In the genomic region with DNA sequence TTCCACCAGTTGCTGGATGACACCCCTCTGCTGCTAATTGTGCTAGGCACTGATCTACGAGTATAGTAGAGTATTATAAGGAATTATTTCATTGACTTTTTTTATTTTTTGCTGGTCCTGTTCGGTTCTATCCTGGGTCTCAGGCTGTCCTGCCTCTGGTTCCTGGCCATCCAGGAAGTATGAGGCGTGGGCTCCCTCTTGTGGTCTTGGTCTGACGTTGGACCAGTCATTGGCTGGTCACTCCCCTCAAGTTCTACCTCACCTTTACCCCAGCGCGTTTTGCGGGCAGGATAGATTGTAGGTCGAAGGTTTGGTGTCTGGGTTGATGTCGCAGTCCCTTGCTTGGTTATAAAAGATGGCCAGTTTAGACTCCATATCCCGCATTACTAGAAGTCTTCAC, we compare ENCODE assay signal across 11 mouse cellular contexts. TPM values are rescaled to one million over a fixed set of nuclear protein-coding genes. Genes with fewer than 3 reads are reported as not detected.
A peak's percentile ranks its signal among the peaks of the same experiment; 100 is the strongest.
DNase-seq lines count a peak whose midpoint lies in the region; ATAC-seq and TF ChIP-seq lines count a peak whose summit lies in the region.
"Had no signal": no experiment of that assay in that cellular context is flagged by ENCODE, and none has a peak within 500 bp of the region (broad histone marks: within the 10 kb centered on the region; RNA-seq: fewer than 3 reads in every experiment).

No protein-coding gene starts in this region.

- no peak for TF ChIP-seq POLR2A in liver, adult 2 months (IDR thresholded peaks at IDR 0.05; ENCODE audit: extremely low read depth, insufficient read depth, low read length)

- no peaks in the 10 kb centered on the region for H3K79me2 ChIP-seq in liver, adult 2 months (ENCODE audit: control insufficient read depth, insufficient read depth, low read length)

- H3K27ac ChIP-seq in liver, adult 2 months (replicated peaks; ENCODE audit: insufficient read depth, low read depth, low read length): no peak overlapping the region
- H3K27ac ChIP-seq in liver, embryonic 11.5 days (ENCODE audit: low read depth, low read length): no peak overlapping the region
- H3K27ac ChIP-seq: embryonic facial prominence, embryonic 12.5 days; heart, embryonic 15.5 days; midbrain, embryonic 15.5 days had no signal

- H3K4me2 ChIP-seq in liver, embryonic 11.5 days: no peak overlapping the region
- H3K4me2 ChIP-seq: embryonic facial prominence, embryonic 12.5 days; heart, embryonic 15.5 days; midbrain, embryonic 15.5 days had no signal

- H3K9ac ChIP-seq in liver, adult 2 months (ENCODE audit: low read depth, low read length): no peak overlapping the region
- H3K9ac ChIP-seq in liver, embryonic 11.5 days (ENCODE audit: low read depth, low read length): no peak overlapping the region
- H3K9ac ChIP-seq: embryonic facial prominence, embryonic 12.5 days; heart, embryonic 15.5 days; midbrain, embryonic 15.5 days had no signal

- peak; percentile 66 for TF ChIP-seq CTCF in liver, adult 2 months (IDR thresholded peaks at IDR 0.05; ENCODE audit: low read depth, low read length)

- H3K9me3 ChIP-seq in liver, embryonic 11.5 days (ENCODE audit: control insufficient read depth, low read length): no peaks in the 10 kb centered on the region
- H3K9me3 ChIP-seq: embryonic facial prominence, embryonic 12.5 days; heart, embryonic 15.5 days; midbrain, embryonic 15.5 days had no signal

- H3K4me1 ChIP-seq in liver, adult 2 months (ENCODE audit: control insufficient read depth, insufficient read depth, low read length): no peaks in the 10 kb centered on the region
- no peaks in the 10 kb centered on the region for H3K4me1 ChIP-seq in liver, embryonic 11.5 days (replicated peaks; ENCODE audit: control insufficient read depth, insufficient read depth, low read length)
- H3K4me1 ChIP-seq: embryonic facial prominence, embryonic 12.5 days; heart, embryonic 15.5 days; midbrain, embryonic 15.5 days had no signal

- WGBS in liver, adult 2 months: 19% methylated on average over 10 of the region's 10 CpGs
- 34% methylated on average over 10 of the region's 10 CpGs for WGBS in liver, embryonic 11.5 days

- DNase-seq in adrenal gland, postnatal 10 days: peak; percentile 31
- DNase-seq in adrenal gland, adult 8-10 months: no peak
- no peak for DNase-seq in liver, adult 2 months (ENCODE audit: extremely low read depth, low read depth, low spot score)
- no peak for DNase-seq in liver, embryonic 11.5 days (ENCODE audit: low spot score)
- peak; percentile 43 for DNase-seq in kidney, adult 9 months
- peak; percentile 35 for DNase-seq in retina, embryonic 14.5 days (ENCODE audit: low spot score)
- no peak for DNase-seq in thymus, postnatal 10 days (ENCODE audit: low spot score in 2 of 2)
- DNase-seq in cerebellum, postnatal 36 days: no peak

- ATAC-seq in liver, embryonic 11.5 days (replicated peaks; ENCODE audit: low FRiP score): no peak
- ATAC-seq: midbrain, embryonic 15.5 days had no signal

- no peak overlapping the region for H3K4me3 ChIP-seq in liver, adult 2 months (ENCODE audit: insufficient read depth, low read depth, low read length)
- no peak overlapping the region for H3K4me3 ChIP-seq in liver, embryonic 11.5 days (ENCODE audit: low read depth, low read length)
- H3K4me3 ChIP-seq: embryonic facial prominence, embryonic 12.5 days; heart, embryonic 15.5 days; midbrain, embryonic 15.5 days had no signal

- H3K27me3 ChIP-seq in liver, adult 2 months (ENCODE audit: control insufficient read depth, insufficient read depth, low read length): no peaks in the 10 kb centered on the region
- H3K27me3 ChIP-seq in liver, embryonic 11.5 days (replicated peaks; ENCODE audit: control insufficient read depth, insufficient read depth, low read length): peaks cover 21% of the 10 kb centered on the region
- H3K27me3 ChIP-seq: embryonic facial prominence, embryonic 12.5 days had no signal

- H3K36me3 ChIP-seq in liver, adult 2 months (ENCODE audit: control insufficient read depth, insufficient read depth, low read length): no peaks in the 10 kb centered on the region
- no peaks in the 10 kb centered on the region for H3K36me3 ChIP-seq in liver, embryonic 11.5 days (ENCODE audit: control insufficient read depth, insufficient read depth, low read length)
- H3K36me3 ChIP-seq: embryonic facial prominence, embryonic 12.5 days; heart, embryonic 15.5 days; midbrain, embryonic 15.5 days had no signal

RNA-seq across cellular contexts. Expression of a gene that starts 10.6 kb away (rescaled TPM):
- 10 to 100 TPM; 49.3 to 54.0 TPM for total RNA-seq in adrenal gland, postnatal 10 days (2021)
- total RNA-seq in adrenal gland, adult 8-10 months (2022): 10 to 100 TPM; 51.0 to 67.6 (median 62.5) TPM
- total RNA-seq in liver, adult 2 months (2014; rRNA removed): 23.5 and 23.9 TPM in 2 replicates
- polyA plus RNA-seq in liver, adult 2 months (2012; rRNA removed): 2.4 and 2.7 TPM in 2 replicates
- polyA plus RNA-seq in liver, embryonic 11.5 days (2014; fragmentation: Nextera tagmentation; extraction: Ambion mirVana): 37.7 and 38.7 TPM in 2 replicates

Comparison
In these comparisons a context has a peak if more than half of its experiments do, and no peak if none do; other contexts are left out.
1. DNase-seq: peak in adrenal gland, postnatal 10 days (single experiment), kidney, adult 9 months (single experiment) and retina, embryonic 14.5 days (single experiment); none in adrenal gland, adult 8-10 months (single experiment), liver, adult 2 months (single experiment), liver, embryonic 11.5 days (single experiment), thymus, postnatal 10 days (0 of 2) and cerebellum, postnatal 36 days (0 of 2).